Mouse (Mus musculus) erythroblast, embryonic 14.5 days (primary cell): ENCODE results near the gene Lrrc74b.

Source experiments
- GATA1 ChIP-seq: IDR thresholded peaks from 2 replicates; pipeline ENCODE4 v1.6.1; 2012; ENCODE audit warnings: low read length, inconsistent platforms, mixed read lengths
- TAL1 ChIP-seq: IDR thresholded peaks from 3 replicates; pipeline ENCODE4 v1.6.1; 2012; ENCODE audit warnings: low read length, inconsistent platforms, mixed read lengths

DNA sequence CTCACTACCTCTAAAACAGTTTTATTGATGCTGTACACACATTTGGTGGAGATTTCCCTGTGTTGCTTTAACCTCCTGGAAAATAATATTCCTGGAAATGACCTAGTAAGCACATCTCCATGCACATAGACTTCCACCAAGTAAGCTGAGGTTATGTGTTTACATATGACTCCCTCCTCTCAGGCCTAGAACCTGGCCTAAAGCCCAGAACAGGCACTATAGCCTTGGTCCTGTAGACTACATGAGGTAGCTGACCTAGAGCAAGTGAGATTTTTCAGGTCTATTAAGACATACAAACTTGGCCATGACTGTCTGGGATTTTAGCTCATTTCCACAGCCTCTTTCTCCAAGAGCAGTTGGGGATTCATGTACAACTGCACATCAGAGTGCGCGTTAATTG, 50.9 kb downstream of the Lrrc74b start:
- no peak for TF ChIP-seq GATA1
- no peak for TF ChIP-seq TAL1
